Mouse (Mus musculus) embryo, embryonic 11.5 days (tissue): Measurements from ENCODE around the gene Rnf41.

ENCODE experiments used
- DNase-seq: peaks from one replicate; pipeline ENCODE4 v3.0.0-alpha.2; 2012; ENCODE audit warnings: low read depth, low spot score

Gene Rnf41

DNA sequence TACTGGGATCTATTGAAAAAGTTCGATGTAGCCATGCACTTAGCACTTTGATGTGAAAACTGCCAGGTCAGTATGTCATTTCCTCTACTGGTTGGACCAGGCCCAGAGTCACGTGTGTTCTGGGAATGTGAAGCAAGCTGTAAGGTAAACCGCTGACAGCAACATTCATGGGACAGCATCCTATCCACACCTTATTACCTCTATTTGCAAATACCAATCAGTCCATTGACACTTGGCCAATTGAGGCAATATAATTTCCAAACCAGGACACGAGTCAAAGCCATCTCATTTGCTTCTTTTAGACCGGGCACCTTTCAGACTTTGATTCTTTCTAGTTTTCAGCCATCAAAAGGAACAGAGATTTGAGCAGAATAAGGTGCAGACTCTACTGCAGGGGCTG is 17.6 kb downstream of the Rnf41 start:
- DNase-seq, result no peak

DNA sequence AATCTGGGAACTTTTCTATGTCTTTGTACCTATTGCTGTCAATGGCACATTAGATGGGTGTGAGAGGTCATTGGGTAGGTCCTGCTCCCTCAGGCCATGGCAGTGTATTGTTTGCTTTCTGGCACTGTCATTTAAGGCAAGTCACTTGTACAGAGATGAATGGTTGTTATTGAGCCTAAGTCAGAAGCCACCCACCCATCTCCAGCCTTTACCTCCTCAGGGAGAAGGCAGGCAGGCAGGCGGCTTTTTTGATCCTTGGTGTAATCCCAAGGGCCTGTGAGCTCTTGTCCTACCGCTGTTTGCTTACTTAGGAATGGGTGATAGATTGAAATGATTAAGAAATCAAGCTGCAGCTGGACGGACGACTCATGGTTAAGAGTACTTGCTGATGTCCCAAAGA is 18.0 kb downstream of the Rnf41 start:
- no peak for DNase-seq

DNA sequence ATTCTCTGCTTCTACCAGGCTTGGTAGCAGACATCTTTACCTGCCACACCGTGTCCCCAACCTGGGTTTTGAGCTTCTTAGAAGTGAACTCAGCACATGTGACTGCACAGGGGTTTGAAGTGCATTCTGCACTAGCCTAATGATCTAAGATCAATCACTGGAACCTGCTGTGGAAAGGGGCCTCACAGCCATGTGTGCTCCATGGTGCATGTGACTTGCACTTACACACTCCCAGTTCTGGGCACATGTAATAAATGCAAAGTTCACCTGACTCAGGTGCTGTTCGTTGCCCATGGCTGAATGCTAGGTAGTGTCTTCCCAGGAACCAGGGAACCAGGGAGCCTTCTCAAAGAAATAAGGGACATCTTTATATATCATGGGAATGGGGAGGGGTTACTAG is 22.0 kb downstream of the Rnf41 start:
- DNase-seq, result no peak

DNA sequence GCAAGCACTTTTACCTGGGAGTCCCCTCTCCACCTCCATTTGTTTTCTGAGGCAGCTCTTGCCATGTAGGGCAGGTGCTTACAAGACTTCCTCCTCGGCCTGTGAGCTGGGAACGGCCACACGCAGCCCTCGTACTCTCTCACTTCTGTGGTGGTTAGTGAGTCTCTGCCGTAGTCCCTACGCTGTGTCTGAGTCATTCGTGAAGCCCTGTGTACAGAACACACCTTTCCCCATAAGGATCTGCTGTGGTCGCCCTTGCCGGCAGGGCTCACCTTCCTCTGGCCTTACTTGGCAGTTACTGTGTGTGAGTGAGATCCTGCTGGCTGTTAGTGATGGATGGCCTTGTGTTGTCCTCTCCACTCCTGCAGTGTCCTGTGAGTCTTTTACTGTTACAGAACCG is 23.2 kb downstream of the Rnf41 start:
- DNase-seq, result no peak

DNA sequence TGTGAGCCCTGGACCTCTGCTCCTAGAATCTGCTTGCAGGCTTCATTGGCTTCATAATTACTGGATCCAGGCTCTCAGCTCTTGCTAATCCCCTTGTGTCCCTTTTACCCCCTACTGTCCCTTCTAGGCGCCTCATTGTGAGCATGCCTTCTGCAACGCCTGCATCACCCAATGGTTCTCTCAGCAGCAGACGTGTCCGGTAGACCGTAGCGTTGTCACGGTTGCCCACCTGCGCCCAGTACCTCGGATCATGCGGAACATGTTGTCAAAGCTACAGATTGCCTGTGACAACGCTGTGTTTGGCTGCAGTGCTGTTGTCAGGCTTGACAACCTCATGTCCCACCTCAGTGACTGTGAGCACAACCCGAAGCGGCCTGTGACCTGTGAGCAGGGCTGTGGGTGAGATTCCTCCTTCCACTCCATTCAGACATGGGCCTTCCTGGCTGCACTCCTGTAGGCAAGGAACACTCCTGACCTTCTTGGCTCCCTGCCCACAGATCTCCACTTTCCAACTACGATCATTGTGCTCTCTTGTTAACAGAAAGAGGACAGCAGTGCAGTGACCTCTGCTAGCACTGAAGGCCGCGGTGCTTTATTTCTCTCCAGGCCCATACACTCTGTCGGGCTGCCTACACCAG is 23.8 kb downstream of the Rnf41 start:
- DNase-seq, result no peak

- no peak for DNase-seq
These were observed 24.4 kb downstream of the Rnf41 start for GRCm38 (mm10) chr10:128435873-128436272.

DNA sequence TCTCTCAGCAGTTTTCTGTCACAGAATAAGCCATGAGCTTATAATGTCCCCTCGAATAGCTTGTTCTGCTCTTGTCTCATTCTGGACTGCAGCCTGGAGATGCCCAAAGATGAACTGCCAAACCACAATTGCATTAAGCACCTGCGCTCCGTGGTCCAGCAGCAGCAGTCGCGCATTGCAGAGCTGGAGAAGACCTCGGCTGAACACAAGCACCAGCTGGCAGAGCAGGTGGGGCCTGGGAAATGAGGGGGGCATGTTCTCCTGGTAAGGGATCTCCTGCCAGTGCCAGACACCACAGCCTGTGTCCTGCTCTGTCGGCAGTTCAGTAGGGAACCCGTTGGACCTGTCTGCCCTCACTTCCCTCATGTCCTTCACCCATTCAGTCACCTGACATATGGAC is 24.9 kb downstream of the Rnf41 start:
- no peak for DNase-seq

- no peak for DNase-seq
These were observed 27.3 kb downstream of the Rnf41 start for GRCm38 (mm10) chr10:128438675-128439279.

DNA sequence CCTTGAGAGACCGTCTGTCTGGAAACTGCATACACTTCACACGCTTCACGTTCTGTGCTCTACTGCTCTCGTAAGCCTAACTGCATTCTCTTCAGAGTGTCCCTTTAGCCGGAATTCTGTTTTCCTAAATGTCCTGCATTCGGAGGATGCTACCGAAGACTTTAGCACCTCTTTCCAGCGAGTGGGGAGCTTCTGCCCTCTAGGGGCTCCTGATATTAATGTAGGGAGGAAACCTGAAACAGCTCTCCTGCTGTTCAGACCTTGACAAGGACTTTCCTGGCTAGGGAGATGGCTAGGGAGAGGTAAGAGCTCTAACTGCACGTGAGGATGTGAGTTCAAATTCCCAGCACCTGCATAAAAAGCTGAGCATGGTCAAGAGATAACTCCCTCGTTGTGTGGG is 28.9 kb downstream of the Rnf41 start:
- no peak for DNase-seq

- no peak for DNase-seq
These were observed 30.1 kb downstream of the Rnf41 start for GRCm38 (mm10) chr10:128441324-128442119.

DNA sequence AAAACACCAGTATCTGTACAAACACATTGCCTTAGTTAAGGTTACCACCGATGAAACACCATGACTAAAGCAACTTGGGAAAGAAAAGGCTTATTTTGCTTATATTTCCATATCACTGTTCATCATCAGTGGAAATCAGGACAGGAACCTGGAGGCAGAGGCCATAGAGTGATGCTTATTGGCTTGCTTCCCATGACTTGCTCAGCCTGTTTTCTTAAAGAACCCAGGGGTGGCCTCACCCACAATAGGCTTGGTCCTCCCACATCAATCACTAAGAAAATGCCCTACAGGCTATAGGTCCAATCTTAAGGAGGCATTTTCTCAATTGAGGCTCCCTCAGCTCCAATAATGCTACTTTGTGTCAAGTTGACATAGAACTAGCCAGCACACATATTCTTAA is 31.3 kb downstream of the Rnf41 start:
- no peak for DNase-seq

- no peak for DNase-seq
These were observed 32.9 kb downstream of the Rnf41 start for GRCm38 (mm10) chr10:128444354-128444753.

- DNase-seq, result no peak
These were observed 34.0 kb downstream of the Rnf41 start for GRCm38 (mm10) chr10:128445407-128445806.

GRCm38 (mm10) chr10:128451014-128451413 is 39.6 kb downstream of the Rnf41 start:
- DNase-seq, result no peak

GRCm38 (mm10) chr10:128454471-128454870 is 43.0 kb downstream of the Rnf41 start:
- DNase-seq, result no peak

DNA sequence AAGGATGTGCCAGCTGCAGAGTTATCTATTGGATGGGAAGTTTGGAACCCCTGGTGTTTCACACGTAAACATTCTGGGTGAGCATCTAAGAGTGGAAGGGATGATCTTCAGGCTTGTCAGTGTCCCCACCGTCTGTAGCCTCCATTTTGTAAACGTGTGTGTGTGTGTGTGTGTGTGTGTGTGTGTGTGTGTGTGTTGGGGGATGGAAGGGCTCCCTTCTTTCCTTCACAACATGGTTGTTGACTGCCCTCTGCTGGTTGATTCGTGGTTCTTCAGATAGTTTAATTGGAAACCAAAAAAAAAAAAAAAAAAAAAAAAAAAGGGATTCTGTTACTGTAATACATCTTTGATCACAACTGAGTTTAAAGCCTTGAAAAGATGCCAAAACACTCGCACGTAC is 43.8 kb downstream of the Rnf41 start:
- peak; percentile 72 for DNase-seq

DNA sequence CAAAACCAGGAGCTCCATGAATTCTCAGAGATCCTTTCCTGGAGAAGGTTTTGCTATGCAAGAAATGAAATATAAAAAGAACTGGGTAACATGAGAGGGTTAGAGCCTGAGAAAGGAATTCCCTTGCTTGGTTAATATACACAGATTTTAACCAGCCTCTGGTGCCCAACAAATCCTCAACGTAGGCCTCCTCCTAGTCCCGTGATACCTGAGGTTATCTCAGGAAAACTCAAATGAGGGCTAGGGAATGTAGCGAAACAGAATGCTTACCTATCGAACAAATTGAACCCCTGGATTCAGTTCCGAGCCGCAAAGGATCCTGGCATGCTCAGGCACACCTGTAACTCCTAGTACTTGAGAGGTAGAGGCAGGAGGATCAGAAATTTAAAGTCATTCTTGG is 46.2 kb downstream of the Rnf41 start:
- DNase-seq, result no peak

DNA sequence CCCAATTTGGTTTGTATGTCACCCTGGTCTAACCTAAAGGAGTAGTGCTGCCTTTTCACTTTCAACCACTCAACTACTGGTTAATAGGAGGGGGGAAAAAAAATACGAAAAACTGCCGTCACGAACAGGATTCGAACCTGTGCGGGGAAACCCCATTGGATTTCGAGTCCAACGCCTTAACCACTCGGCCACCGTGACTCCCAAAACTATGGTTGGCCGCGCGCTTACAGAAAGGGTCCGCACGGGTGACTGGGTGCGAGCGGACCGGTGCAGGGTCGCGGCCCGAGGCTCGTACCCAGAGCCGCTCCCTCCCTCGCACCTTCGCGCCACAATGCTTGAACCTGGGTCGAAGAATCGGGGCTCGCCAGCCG is 46.9 kb downstream of the Rnf41 start:
- peak; percentile 85 for DNase-seq

GRCm38 (mm10) chr10:128458719-128459408 is 47.4 kb downstream of the Rnf41 start, which contains the start of gene Smarcc2:
Smarcc2 (plus strand) TSS chr10:128459248.
- peak; percentile 56 for DNase-seq

DNA sequence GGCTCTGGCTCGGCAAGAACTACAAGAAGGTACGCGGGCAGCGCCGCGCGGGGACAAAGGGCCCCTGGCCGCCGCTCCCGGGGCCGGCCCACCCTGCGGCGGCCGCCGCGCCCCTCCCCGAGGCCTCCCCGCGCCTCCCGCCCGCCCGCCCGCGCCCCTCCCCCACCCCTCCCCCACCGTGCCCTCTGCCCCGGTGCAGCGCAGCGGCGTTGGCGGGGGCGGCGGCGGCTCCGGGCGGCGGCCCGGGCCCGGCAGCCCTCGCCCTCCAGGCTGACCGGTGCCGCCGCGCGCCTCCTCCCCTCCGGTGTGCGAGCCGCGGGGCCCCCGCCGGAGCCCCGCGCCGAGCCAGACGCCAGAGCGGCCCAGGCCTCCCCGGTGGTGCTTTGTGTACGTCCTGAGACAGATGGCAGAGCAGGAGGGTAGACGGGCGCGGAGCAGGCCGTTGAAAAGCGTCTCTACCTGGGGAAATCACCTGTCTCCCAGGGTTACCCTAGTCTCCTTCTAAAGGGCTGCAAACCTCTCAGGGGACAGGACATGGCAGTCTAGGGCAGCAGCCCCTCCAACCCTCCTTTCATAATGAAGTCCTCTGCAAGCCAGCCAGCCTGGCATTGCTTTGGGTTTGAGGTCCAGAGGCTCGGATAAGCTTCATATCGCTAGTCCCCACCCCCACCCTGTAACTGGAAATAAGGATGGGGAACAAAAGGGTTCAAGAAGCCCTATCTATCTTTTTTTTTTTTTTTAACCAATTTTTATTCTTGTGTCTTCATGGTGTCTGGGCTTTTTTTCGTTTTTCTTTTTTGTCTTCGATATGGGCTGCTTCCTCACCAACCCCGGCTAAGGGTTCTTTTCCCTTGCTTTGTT is 48.2 kb downstream of the Rnf41 start:
- DNase-seq, result peak; percentile 34

GRCm38 (mm10) chr10:128460270-128460630 is 48.8 kb downstream of the Rnf41 start:
- DNase-seq, result no peak
